Mouse (Mus musculus) bone marrow macrophage, adult 2 months (primary cell): ENCODE measurements around the gene 9230112D13Rik.

ENCODE experiments used
- CTCF ChIP-seq: IDR thresholded peaks from 2 replicates; pipeline ENCODE4 v1.5.1; 2012; ENCODE audit warnings: low read depth, mild to moderate bottlenecking, low read length, moderate library complexity
- POLR2A ChIP-seq: IDR thresholded peaks from 2 replicates; pipeline ENCODE4 v1.6.1; 2012; ENCODE audit warnings: mild to moderate bottlenecking, low read depth, low read length, borderline replicate concordance

- TF ChIP-seq CTCF = no peak
- TF ChIP-seq POLR2A = no peak
Observed at GRCm38 (mm10) chr14:34511901-34512300, 10.7 kb downstream of the 9230112D13Rik start.
